Mouse (Mus musculus) neutrophil, adult 5-6 weeks (primary cell): ENCODE measurements around the gene Stradb. TPM values are rescaled to one million over a fixed set of nuclear protein-coding genes. Genes with fewer than 3 reads are reported as not detected.

Experiments
- ATAC-seq: fragments of 151-379, 151-347 bp; 2 replicates; pipeline ENCODE4 v1.8.0; 2017; ENCODE audit warnings: mild to moderate bottlenecking, moderate TSS enrichment; ENCODE audit not compliant: insufficient number of reproducible peaks, poor library complexity, low FRiP score, severe bottlenecking; ENCODE audit errors: extremely low read depth
- total RNA-seq: library from RNA; stranded (forward); fragments of 200-1000 nt; gene quantifications from 2 replicates; pipeline ENCODE4 v1.2.3, GENCODE M21; 2017

Stradb gene
- total RNA-seq: 18.3 and 18.7 TPM in 2 replicates

DNA sequence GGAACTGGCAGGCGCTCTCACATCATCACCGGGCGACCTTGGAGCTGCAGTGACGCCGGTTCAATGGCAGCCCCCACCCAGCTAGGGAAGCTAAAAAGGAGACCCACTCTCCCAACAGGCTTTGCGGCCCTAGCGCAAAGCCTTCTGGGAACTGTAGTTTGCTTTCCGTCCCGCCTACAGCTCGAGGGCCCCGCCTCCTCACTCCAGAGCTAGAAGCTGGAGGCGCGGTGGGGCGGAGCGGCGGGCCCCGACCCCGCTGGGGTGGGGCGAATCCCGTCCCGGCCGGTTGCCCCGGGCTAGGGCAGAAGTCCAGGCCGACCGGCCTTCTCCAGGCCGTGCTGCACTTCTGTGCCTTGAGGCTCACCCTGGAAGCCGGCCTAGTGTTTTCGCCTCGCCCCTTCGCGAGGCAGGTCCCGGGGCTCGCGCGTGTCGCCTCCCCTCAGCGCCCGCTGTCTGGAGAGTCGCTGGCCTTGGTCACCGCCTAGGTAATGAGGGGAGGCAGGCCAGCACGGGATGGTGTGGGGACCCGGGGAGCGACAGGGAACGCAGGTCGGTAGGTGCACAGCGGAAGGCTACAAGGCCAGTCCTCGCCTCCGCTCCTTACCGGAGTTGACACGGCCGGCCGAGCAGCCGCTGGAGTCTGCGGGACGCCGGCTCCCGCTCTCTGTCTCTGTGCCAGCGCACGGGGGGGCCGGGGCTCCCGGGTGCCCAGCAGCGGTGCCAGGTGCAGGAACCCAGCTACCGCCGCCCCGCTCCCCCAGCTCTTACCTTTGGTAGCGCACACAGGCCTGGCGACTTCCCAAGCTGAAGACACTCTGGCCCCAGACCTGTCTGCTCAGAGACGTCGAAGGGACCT is at the start of gene Stradb, which contains the start of gene Trak2:
Gene Stradb, plus strand, starts transcription at position 157 of the 856 bp plus-strand sequence.
Gene Trak2, minus strand, starts transcription at position 65 of the 856 bp plus-strand sequence.
- ATAC-seq: peak; percentile 99

DNA sequence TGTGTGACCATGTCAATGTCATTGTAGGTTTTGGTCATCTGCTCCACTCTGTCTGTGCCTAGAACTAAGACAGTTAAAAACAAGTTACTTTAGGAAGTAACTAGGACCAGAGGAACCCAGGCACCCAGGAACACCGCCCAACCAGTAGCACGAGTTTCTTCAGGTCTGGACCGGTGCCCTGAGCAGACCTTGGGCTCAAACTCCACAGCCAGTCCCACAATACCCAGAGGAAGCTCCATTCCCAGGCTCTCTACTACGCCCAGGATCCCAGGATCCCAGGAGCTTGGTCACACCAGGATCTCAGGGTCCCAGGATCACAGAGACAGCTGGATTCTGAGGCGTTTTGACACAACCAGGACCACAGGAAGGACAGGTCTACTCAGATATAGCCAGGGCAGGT is 46.7 kb upstream of the Stradb start:
- ATAC-seq: no peak

DNA sequence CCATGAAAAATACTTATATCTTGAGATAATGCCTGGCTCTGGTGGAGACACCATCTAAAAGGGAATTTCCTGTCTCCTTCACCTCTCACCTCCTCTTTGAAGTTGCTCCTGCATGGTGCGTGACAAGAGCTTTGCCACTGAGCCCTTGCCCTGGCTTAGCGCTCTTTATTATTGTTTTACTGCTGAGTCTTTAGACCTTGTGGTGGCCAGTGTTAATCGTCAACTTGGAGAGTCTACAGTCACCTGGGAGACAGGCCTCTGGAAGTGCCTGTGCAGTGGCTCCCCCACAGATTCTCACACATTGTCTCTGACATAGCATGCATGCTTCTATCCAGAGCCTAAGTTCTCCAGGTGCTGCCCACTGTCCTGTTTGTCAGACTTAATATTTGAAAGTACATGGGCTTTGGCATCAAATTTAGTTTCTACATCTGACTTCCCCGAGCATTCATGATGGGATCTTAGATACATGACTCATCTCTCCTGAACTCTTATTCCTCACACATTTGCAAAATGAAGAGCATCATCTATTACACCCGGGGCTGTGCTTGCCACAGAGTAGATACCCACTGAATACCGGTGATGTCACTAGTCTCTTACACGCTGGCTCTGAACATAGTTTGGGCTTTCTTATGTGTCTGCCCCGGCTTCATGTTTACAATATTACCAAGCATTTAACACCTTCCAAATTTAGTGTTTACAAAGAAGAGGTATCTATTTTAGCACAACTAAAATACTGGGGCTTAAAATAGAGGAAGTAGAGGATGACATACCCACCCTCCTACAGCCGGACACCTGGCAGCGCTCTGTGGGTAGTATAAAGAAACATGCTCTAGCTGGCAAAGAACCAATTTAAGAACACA is 36.3 kb upstream of the Stradb start:
- ATAC-seq: peak; percentile 70

- peak; percentile 61; the same call in 1 of the 2 replicates for ATAC-seq
Measured at GRCm38 (mm10) chr1:58937606-58938099, 35.7 kb upstream of the Stradb start.

GRCm38 (mm10) chr1:58945523-58945922 is 27.8 kb upstream of the Stradb start:
- ATAC-seq: no peak

DNA sequence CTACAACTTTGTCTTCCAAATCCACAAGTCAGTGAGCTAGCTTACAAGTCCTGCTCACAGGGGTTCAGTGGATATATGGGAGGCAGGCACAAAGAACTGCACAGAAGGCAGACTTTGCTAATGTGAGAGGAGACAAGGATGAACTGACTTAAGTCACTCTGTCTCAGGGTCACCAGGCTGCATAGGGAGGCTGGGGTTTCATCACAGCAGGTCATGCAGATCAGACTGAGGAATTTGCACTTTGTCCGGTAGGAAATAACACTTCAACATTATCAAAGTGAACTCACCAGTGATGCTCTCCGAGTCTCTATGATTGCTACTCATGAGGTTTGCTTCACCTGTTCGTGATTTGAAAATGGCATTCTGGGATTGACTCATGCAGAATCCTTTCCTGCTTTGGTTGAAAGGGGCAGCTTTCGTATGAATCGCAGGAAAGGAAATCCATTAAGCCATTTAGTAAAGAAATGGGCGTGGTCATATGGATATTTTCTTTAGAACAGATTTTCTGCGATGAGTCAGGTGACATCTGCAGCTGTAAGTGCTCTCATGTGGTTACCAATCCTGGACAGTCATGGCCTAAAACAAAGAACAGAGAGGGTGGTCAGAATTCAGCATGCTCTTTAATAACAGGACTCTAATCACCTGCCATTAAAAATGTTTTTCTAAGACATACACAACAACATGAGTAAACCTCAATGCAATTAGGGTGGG is 27.2 kb upstream of the Stradb start:
- ATAC-seq: no peak

- ATAC-seq: no peak
Measured at GRCm38 (mm10) chr1:58946718-58947117, 26.6 kb upstream of the Stradb start.

DNA sequence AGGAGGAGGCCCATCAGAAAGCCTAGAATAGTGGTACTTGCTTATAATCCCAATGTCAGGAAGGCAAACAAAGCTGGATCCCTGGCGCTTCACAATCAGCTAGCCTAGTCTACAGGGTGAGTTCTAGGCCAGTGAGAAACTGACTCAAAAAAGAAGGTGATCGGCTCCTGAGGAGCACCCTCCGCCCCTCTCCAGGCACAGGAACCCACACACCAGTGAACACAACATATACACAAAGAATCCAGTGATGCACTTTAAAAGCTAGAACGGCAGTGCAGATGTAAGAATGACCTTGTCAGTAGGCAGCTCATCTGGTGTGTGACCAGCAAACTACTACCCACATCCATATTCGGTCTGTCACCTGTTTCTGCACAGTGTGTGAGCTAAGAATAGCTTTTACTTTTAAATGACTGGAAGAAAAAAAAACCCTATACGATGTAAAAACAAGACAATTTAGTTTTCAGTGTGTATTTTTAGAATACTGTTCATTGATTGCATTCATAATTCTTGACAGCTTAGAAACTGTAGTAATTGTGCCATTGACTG is 23.7 kb upstream of the Stradb start:
- peak; percentile 71 for ATAC-seq

DNA sequence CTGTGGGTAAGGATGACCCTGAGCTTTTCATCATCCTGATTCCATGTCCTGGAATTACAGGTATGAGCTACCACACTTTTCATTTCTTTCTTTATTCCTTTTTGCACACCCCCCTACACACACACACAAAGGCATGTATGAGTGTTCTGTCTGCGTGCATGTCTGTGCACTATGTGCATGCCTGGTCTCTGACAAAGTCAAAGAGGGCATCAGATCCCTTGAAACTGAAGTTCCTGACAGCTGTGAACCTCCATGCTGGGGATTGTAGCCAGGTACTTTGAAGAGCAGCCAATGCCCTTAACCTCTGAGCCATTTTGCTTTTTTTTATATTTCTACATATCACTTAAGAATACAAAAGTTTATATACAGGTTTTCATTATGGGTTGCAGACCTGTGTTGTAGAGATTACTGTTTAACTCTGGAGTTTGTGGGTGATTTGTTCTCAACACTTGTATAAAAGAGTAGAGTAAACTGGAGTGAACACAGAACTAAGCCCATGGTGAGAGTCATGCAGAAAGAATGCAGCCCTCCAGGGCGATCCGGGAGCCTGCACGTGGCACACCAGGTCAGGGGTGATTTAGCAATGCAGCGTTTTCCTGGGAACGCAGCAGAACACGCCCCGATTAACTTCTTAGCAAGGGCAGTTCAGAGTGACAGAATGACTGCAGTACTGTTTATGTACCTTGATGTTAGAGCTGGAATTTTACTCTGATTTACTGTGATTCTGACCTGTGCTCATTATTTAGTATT is 22.2 kb upstream of the Stradb start:
- ATAC-seq: no peak

GRCm38 (mm10) chr1:58951841-58952240 is 21.5 kb upstream of the Stradb start:
- no peak for ATAC-seq

DNA sequence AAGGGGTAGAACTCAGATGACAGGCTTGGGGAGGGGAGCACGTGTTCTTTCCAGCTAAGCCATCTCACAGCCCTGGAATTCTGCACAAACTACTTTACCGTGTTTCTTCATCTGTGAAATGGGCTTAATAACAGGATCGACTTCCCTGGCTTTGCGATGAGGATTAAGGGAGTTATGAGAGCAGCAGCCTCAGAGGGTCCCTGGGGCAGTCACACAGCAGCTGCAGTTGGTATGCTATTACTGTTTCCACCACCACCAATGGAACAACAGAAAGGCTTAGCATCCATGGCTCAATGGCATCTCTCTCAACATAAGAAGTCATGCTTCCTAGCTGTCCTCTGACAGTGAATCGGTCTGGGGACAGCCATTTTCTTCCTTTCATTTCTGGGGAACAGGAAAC is 20.8 kb upstream of the Stradb start:
- no peak for ATAC-seq

- no peak for ATAC-seq
Measured at GRCm38 (mm10) chr1:58952997-58953396, 20.3 kb upstream of the Stradb start.

- ATAC-seq: peak; percentile 82
Measured at GRCm38 (mm10) chr1:58953686-58954434, 19.5 kb upstream of the Stradb start.

DNA sequence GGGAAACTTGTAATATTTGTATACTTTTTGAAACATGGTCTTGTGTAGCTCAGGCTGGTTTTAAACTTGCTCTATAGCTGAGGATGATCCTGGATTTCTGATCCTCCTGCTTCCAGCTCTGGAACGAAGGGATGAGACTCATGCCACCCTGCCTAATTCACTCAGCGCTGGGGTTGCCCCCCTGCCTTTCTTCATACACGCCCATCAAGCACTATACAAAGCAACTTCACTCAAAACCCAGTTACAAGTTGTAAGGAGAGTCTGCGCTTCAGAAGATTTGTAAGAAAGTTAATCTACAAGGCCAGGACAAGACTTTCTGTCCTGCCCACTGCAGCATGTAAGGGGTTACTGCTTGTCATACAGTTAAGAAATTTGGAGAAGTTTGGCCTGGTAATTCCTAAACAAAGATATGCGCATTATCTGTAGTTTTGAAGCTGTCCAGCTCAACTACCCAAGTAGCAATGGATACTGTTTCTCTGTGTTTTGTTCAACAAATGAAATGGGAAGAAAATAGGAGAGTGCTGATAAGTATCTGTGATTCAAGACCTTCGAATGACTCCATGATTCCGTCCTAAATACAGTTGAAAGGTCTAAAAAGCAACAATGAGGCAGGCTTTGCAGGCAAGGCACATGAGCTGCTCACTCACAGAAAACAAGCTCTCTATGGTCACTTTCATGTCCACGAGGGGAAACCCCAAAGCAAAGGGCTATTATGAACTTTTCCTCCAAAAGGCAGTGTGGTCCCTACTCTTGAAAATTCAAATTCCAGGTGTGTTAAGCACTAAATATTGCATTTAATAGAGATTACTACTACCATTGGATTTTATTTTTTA is 18.5 kb upstream of the Stradb start:
- ATAC-seq: no peak

DNA sequence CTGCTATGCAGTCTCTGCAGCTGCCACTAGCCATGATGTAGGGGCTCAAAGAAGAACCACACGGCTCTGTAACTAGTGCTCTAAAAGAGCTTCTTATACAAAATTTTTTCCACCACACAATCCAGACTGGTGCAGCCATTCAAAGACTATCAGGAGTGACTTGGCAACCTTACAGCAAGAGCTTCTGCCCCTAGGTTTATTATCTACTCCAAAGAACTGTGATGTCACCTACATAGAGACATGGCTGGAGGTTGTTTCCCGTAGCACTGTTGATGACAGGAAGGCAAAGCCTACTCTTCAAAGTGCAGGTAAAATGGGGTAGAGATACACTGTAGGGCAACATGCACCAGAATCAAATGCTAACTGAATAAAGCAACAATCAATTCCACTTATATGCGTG is 17.6 kb upstream of the Stradb start:
- no peak for ATAC-seq

DNA sequence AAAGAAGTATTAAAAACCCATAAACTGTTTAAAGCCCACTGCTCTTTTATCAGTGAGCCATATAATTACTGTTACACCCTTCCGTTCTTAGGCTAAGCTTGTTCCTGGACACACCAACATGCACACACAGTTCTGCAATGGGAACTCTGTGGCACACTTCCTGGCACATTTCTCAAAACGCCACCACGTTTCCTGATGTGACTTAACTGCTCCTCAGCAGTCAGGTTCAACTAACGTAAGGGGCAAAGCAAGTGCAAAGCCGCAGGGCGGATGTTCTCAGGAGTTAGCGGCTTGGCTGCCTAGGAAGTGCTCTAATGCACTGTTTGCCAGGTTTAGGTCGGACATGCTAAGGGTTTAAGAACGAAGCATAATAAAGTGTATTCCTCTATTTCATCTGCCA is 17.1 kb upstream of the Stradb start:
- peak; percentile 52 for ATAC-seq

DNA sequence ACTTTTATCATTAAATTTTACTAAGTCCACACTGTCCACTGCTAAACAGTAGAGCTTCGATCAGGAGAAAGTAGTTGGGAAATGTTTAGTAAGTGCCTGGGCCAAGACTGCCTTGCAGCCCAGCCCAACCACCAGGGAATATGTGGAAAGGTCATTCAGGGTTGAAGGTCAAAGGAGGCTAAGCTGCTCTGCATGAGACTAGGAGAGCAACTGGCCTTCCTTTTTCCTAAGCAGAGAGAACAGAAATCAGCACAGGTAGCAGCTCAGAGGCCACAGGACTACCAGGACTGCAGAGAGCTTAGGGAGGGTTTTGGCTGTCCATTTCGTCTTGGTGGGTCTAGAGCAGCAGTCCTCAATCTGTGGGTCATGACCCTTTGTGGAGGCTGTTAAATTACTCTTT is 15.4 kb upstream of the Stradb start:
- no peak for ATAC-seq
